Mouse (Mus musculus) thymus, postnatal 10 days (tissue): Measurements from ENCODE around the gene Il12b.
"Not testable (repeated sequence)": the region's sequence is repeated elsewhere in the genome, so short reads cannot be mapped to it uniquely, and the experiment has no call there.

Experiments used
- DNase-seq, 2 experiments: peaks; one replicate each; pipeline ENCODE4 v3.0.0; 2021; ENCODE audit warnings: low spot score in 2 of 2

Il12b gene

GRCm38 (mm10) chr11:44410413-44410812 is 10.6 kb downstream of the Il12b start:
- DNase-seq: no peak

DNA sequence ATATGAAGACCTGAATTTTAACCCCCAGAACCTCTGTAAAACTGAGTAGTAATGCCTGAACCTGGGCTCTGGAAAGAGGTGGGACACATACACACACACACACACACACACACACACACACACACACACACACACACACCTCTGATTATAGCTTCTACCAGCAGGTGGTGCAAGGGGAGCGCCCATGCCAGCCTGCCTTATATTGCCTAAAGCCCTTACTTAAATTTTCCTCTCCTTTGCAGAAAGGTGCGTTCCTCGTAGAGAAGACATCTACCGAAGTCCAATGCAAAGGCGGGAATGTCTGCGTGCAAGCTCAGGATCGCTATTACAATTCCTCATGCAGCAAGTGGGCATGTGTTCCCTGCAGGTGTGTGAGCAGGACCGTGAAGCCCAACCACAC is 12.4 kb downstream of the Il12b start:
- DNase-seq: peak; percentile 24 to 64

- no peak for DNase-seq
Observed at GRCm38 (mm10) chr11:44413371-44413770, 13.5 kb downstream of the Il12b start.

- DNase-seq: no peak
Observed at GRCm38 (mm10) chr11:44414605-44415004, 14.7 kb downstream of the Il12b start.

GRCm38 (mm10) chr11:44417403-44417802 is 17.5 kb downstream of the Il12b start:
- no peak for DNase-seq

- DNase-seq: no peak
Observed at GRCm38 (mm10) chr11:44422337-44423111, 22.7 kb downstream of the Il12b start.

- no peak for DNase-seq
Observed at GRCm38 (mm10) chr11:44423261-44423660, 23.4 kb downstream of the Il12b start.

- no peak for DNase-seq
Observed at GRCm38 (mm10) chr11:44423955-44424354, 24.1 kb downstream of the Il12b start.

- no peak for DNase-seq
Observed at GRCm38 (mm10) chr11:44425006-44425405, 25.1 kb downstream of the Il12b start.

DNA sequence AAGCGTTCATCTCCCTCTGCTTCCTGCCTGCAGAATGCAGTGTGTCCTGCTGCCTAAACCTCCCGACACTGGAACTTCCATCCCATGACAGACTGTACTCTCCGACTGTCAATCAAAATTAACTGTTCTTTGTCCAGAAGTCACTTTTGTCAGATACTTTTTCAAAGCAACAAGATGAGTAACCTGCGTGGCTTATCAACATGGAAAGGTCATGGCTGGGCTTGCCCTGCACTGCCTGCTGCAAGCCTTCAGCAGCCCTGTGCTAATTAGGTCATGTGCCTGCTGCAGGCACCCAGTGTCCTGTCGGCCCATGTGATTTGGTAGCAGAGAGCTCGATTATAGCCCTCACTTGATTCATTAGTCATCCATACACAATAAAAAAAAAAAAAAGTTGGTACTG is 25.8 kb downstream of the Il12b start:
- DNase-seq: no peak

GRCm38 (mm10) chr11:44427951-44428350 is 28.1 kb downstream of the Il12b start:
- no peak for DNase-seq

GRCm38 (mm10) chr11:44430036-44430435 is 30.2 kb downstream of the Il12b start:
- no peak for DNase-seq

DNA sequence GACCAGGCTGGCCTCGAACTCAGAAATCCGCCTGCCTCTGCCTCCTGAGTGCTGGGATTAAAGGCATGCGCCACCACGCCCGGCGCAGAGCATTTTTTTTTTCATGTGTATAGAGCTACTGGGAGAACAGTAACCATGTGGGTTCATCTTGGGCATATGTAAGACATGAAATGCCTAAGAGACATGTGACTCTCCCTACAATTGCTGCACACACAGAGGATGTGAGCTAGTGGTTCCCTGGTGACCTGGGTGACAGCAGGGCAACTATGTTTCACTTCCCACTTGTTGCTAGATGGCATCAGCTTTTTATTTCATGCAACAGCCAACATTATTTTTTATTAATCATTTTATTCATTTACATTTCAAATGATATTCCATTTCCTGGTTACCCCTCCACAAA is 37.9 kb downstream of the Il12b start:
- DNase-seq: no peak

DNA sequence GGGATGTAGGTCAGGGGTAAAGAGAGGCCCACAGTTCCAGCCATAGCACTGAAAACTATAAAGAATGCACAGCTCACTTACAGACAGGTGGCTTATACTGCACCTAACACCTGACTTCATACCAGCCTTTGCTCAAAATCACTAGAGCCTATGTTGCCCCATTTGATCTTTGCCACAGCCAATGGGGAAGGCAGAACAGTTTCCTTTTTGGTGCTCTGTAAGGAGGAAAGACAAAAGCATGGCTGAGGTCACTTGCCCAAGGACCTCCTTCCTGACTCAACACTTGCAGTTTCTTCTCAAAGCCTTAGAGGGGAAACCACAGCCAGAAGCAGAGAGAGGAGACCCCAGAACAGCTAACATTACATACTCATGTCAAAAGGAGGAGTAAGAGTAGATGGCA is 51.2 kb downstream of the Il12b start:
- peak; percentile 60 to 61 for DNase-seq

DNA sequence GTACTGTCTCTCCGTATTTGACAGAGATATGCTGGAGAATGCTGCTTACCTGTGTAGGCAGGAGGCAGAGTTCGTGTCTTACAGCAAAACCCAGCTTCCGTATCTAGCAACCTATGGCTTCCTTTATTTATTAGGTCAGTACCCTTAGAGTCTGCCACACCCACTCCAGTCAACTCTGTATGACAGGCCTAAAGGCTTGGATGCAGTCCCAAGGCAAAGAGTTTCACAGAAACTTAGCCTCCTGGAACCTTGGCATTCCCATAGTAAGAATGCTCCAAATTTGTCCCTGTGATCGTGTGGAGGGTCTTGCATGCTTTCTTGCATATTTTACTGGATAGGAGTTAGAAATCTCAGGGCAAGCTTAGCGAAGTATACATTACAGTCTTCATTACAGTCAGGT is 52.2 kb downstream of the Il12b start:
- DNase-seq: not testable (repeated sequence)

DNA sequence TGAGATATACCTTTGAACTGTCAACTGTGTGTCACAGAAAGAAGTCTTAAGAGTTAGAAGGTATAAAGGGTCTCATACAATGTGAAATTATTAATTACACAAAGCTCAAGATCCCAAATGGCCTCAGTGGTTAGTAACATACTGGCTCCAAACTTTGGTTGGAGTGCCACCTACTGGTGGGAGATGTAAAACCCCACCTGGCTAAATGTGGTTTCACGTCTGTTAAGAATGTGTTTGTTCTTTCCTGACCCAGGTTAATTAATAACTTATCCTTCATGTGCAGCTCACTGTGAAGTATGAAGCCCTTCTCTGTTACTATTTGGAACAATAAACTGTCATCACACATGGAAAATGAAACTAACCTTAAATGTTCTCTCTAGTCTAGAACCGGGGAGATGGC is 53.6 kb downstream of the Il12b start:
- peak; percentile 40 to 76 for DNase-seq

GRCm38 (mm10) chr11:44461493-44461892 is 61.6 kb downstream of the Il12b start:
- DNase-seq: no peak
